Mouse (Mus musculus) limb, embryonic 11.5 days (tissue): ENCODE results near the gene Setd6. TPM values are rescaled to one million over a fixed set of nuclear protein-coding genes. Genes with fewer than 3 reads are reported as not detected.

Experiments
- ATAC-seq: fragments of 200-750 bp; cut with Nextera tagmentation; 2 replicates; pipeline ENCODE4 v1.8.0; 2017; ENCODE audit warnings: low read depth; ENCODE audit not compliant: insufficient number of reproducible peaks, low FRiP score, low TSS enrichment
- DNase-seq: peaks from one replicate; pipeline ENCODE4 v3.0.0-alpha.2; 2015; ENCODE audit warnings: low spot score
- H3K27ac ChIP-seq: fragments of 300-500 bp; sonication (generic); replicated peaks from 2 replicates; pipeline ENCODE4 v1.5.1; 2014; ENCODE audit warnings: low read depth, mild to moderate bottlenecking, low read length
- H3K27me3 ChIP-seq: fragments of 300-500 bp; sonication (generic); 2 replicates; pipeline ENCODE4 v1.6.1; 2014; ENCODE audit warnings: mild to moderate bottlenecking, low read length, mixed read lengths; ENCODE audit not compliant: control insufficient read depth, insufficient read depth
- H3K36me3 ChIP-seq: fragments of 300-500 bp; sonication (generic); 2 replicates; pipeline ENCODE4 v1.6.1; 2014; ENCODE audit warnings: mild to moderate bottlenecking, low read length, moderate library complexity, mixed read lengths; ENCODE audit not compliant: control insufficient read depth, insufficient read depth
- H3K4me1 ChIP-seq: fragments of 300-500 bp; sonication (generic); 2 replicates; pipeline ENCODE4 v1.6.1; 2014; ENCODE audit warnings: low read length, mixed read lengths; ENCODE audit not compliant: control insufficient read depth, insufficient read depth
- H3K4me2 ChIP-seq: fragments of 300-500 bp; sonication (generic); 2 replicates; pipeline ENCODE4 v1.6.1; 2014; ENCODE audit warnings: low read depth, mild to moderate bottlenecking, moderate library complexity; ENCODE audit not compliant: severe bottlenecking
- H3K4me3 ChIP-seq: fragments of 300-500 bp; sonication (generic); 2 replicates; pipeline ENCODE4 v1.5.1; 2014; ENCODE audit warnings: low read depth, low read length
- H3K9ac ChIP-seq: fragments of 300-500 bp; sonication (generic); 2 replicates; pipeline ENCODE4 v1.6.1; 2014; ENCODE audit warnings: mild to moderate bottlenecking, low read length
- H3K9me3 ChIP-seq: fragments of 300-500 bp; sonication (generic); 2 replicates; pipeline ENCODE4 v1.6.1; 2016; ENCODE audit warnings: low read length; ENCODE audit not compliant: control insufficient read depth
- WGBS: fragments of 180-500 bp; shearing (Covaris S2); extraction: QIAGEN DNeasy Blood & Tissue Kit; methylation state at CpG from one replicate; pipeline ENCODE4 v1.1.7; 2014; 5-methylcytosine and 5-hydroxymethylcytosine counted together
- polyA plus RNA-seq: library from polyadenylated mRNA; unstranded; fragments of >200 nt; fragmentation: Nextera tagmentation; extraction: Ambion mirVana; gene quantifications from 2 replicates; pipeline ENCODE4 v1.2.1, GENCODE M21; 2014

Setd6 gene
- polyA plus RNA-seq, result 17.8 and 19.7 TPM in 2 replicates

DNA sequence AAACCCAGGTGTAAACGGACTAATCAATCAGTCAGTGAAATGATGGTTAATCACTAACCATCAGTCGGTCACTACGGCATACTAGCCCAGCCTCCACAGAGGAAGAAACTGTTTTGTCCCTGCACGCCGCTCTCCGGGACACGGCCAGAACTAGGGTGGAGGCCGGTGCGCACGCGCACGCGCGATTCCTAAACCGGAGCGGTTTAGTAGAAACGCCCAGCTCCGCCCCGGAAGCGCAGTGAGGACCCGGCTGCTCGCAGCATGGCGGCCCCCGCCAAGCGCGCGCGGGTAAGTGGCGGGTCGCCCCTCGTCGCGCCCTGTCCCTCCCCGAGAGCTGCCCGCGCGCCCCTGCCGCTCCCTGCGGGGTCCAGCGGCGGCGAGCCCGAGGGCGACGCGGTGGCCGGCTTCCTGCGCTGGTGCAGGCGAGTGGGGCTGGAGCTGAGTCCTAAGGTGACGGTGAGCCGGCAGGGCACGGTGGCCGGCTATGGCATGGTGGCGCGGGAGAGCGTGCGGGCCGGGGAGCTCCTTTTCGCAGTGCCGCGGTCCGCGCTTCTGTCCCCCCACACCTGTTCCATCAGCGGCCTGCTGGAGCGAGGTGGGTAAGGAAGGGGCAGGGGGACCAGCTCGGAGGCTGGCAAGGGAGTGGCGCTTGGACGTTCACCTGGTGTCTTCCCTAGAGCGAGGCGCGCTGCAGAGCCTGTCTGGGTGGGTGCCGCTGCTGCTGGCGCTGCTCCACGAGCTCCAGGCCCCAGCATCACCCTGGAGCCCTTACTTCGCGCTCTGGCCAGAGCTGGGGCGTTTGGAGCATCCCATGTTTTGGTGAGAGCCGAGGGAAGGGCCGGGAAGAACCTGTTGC is at the start of gene Setd6:
Gene Setd6, plus strand, starts transcription at position 206 of the 856 bp plus-strand sequence.
- H3K4me3 ChIP-seq, result peak within 1 kb of the TSS; percentile 75
- H3K27me3 ChIP-seq, result no peaks in the 10 kb centered on the region
- DNase-seq (peak; percentile 90), ATAC-seq (peak; percentile 87)
- H3K36me3 ChIP-seq, result peaks cover 9% of the 10 kb centered on the region; the same call in 1 of the 2 replicates
- no peaks in the 10 kb centered on the region for H3K9me3 ChIP-seq
- under 1% methylated on average over 71 of the region's 79 CpGs for WGBS
- H3K4me2 ChIP-seq, result peak within 1 kb of the TSS; percentile 87
- peak within 1 kb of the TSS; percentile 80 for H3K9ac ChIP-seq
- 0 out of 2 replicates have a peak within 1 kb of the TSS, but pooled peaks have one; percentile 33 for H3K27ac ChIP-seq
- H3K4me1 ChIP-seq, result peaks cover 9% of the 10 kb centered on the region

DNA sequence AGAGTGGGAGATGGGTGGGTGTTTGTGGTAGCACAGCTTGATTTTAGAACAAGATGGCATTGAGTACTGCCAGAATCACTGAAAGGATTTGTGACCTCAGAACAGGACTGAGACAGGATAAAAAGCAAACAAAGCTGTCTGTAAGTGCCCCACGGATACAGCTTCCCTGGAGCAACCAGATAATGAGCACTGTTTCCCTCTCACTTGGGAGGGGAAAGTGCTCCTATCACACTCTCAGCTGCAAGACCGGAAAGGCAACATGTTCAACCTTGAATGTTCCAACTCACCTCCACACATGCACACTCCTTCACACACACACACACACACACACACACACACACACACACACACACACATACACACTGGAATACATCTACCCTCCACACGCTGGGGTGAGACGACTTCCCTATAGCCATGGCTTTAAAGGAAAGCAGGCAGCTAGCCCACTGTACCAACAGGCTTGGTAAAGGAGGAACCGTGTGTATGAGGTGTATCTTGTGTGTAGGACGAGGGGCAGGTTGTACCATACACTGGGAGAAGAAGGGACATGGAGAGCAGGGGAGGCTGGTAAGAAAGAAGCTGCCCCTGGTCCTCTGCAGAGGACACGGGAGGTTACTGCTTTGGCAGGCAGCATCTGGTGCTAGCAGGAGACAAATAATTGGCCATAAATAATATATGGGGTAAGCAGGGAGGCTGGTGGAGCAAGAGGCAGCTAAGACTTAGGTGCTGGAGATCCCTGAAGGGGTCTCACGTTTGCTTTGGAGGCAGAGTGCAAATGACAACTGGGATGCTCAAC is 47.3 kb upstream of the Setd6 start:
- Histone ChIP-seq H3K9ac (no peak overlapping the region), H3K9me3 (no peaks in the 10 kb centered on the region), H3K4me1 (no peaks in the 10 kb centered on the region), H3K4me2 (no peak overlapping the region), H3K4me3 (no peak overlapping the region), H3K27ac (no peak overlapping the region), H3K36me3 (no peaks in the 10 kb centered on the region), H3K27me3 (no peaks in the 10 kb centered on the region)
- ATAC-seq, result no peak
- 53% methylated on average over 8 of the region's 8 CpGs for WGBS
- no peak for DNase-seq

DNA sequence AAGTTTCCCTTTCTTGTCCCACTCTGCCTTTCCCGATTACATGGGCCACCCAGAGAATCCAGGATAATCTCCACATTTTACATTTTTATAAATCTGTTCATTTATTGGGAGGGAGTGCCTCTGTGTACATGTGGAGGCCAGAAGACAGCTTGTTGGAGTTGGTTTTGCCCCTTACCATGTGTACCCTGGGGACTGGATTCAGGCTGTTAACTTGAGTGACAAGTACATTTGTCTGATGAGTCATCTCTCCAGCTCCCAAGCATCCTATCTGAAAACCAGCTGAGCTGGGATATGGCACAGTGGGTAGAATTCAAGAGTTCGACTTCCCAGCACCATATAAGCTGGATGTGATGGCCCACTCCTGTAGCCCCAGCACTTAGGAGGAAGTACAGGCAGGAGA is 45.7 kb upstream of the Setd6 start:
- DNase-seq (no peak), ATAC-seq (no peak)
- Histone ChIP-seq H3K27ac (no peak overlapping the region), H3K9me3 (no peaks in the 10 kb centered on the region), H3K36me3 (no peaks in the 10 kb centered on the region), H3K4me1 (no peaks in the 10 kb centered on the region), H3K9ac (no peak overlapping the region), H3K27me3 (no peaks in the 10 kb centered on the region), H3K4me3 (no peak overlapping the region), H3K4me2 (no peak overlapping the region)
- WGBS, result 82% methylated on average over 2 of the region's 2 CpGs

DNA sequence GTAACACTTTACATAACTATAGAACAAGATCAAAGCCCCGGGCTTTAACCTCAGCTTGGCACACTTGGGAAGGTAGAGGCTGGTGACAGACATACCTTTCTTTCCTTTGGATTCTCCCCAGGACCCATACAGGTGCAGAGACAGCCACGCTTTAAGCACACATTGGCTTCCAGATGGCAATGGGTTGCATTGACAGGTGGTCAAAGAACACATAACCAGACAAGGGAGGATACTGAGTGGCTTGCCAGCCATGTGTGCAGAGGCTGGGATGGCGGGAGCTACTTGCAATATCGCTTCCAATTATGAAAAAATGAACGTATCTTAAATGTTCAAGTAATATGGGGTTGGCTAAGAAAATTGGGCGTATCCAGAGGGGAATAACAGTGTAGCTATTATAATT is 43.8 kb upstream of the Setd6 start:
- WGBS, result 77% methylated on average over 6 of the region's 6 CpGs
- Histone ChIP-seq H3K9me3 (no peaks in the 10 kb centered on the region), H3K9ac (no peak overlapping the region), H3K27me3 (peaks cover 13% of the 10 kb centered on the region), H3K4me1 (no peaks in the 10 kb centered on the region), H3K4me3 (no peak overlapping the region), H3K36me3 (no peaks in the 10 kb centered on the region), H3K4me2 (no peak overlapping the region), H3K27ac (no peak overlapping the region)
- DNase-seq (no peak), ATAC-seq (no peak)

DNA sequence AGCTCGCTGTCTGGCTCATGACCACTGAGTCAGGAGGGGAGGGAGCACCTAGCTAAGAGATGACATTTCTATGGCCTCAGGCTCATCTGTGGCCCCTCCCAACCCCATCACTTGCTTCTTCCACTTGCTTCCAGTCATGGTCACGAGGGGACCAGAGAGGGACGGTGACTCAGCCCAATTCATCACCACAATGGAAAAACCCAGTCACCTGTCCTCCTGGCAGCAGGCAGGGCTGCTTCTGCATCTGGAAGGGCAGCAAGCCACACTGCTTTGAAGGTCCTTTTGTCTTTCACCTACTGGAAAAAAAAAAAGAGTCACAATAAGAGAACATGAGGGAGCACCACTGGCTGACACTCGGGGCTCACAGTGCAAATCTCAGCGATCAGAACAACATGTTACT is 42.9 kb upstream of the Setd6 start:
- Histone ChIP-seq H3K9ac (no peak overlapping the region), H3K27ac (no peak overlapping the region), H3K4me2 (no peak overlapping the region), H3K4me1 (no peaks in the 10 kb centered on the region), H3K9me3 (no peaks in the 10 kb centered on the region), H3K27me3 (peaks cover 23% of the 10 kb centered on the region), H3K36me3 (no peaks in the 10 kb centered on the region), H3K4me3 (no peak overlapping the region)
- 73% methylated on average over 5 of the region's 5 CpGs for WGBS
- ATAC-seq (no peak), DNase-seq (no peak)

DNA sequence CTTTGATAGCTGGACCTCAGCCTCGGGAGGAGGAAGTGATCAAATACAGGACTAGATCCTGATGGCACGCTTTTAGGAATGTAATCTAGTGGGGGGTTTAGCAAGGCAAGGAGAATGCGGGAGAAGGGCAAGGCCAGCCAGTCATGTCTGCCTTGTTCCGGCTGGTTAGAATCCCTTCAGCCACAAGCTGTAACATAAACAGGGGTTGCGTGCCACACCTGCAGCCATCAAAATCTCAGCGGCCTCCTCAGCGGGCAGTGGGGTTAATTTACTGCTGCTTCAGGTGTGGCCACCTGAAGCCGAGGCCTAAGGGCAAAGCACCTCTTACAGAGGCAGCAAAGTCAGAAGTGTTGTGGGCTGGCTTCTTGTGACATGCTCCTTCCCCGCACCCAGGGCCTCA is 39.0 kb upstream of the Setd6 start, which contains the start of gene Ndrg4:
Gene Ndrg4, plus strand, starts transcription at position 350 of the 400 bp plus-strand sequence.
- peak; percentile 23 for DNase-seq
- Histone ChIP-seq H3K9ac (peak within 1 kb of the TSS; percentile 43; the same call in 1 of the 2 replicates), H3K27ac (no peak within 1 kb of the TSS), H3K9me3 (no peaks in the 10 kb centered on the region), H3K4me2 (peak within 1 kb of the TSS; percentile 89), H3K36me3 (no peaks in the 10 kb centered on the region), H3K4me1 (no peaks in the 10 kb centered on the region), H3K4me3 (peak within 1 kb of the TSS; percentile 52), H3K27me3 (peaks cover 51% of the 10 kb centered on the region)
- ATAC-seq, result no peak
- 30% methylated on average over 9 of the region's 9 CpGs for WGBS

DNA sequence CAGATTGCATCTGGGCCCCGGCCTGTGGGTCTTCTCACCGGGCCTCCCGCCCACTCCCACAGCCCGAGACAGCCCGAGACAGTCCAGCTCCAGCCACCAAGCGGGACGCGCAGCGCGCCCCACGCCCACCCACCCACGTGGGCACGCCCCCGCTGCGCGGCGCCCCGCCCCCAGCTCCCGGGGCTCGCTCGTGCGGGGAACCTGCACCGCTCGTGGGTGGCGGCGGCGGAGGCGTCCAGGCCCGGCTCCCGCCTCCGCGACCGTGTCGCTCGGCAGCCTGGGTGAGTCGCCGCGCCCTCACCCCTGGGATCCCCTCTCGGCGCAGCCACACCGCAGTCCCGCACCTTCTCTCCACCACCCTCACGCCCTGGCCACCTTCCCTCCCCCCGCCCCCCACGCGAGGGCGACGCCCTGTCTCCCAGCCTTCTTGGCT is 38.1 kb upstream of the Setd6 start:
- Histone ChIP-seq H3K4me3 (peak overlapping the region; percentile 52), H3K27ac (no peak overlapping the region), H3K9me3 (no peaks in the 10 kb centered on the region), H3K4me1 (no peaks in the 10 kb centered on the region), H3K27me3 (peaks cover 51% of the 10 kb centered on the region), H3K4me2 (peak overlapping the region; percentile 89), H3K9ac (peak overlapping the region; percentile 43; the same call in 1 of the 2 replicates), H3K36me3 (no peaks in the 10 kb centered on the region)
- WGBS, result under 1% methylated on average over 27 of the region's 48 CpGs
- 0 out of 2 replicates have a peak, but pooled peaks have one; percentile 42 for ATAC-seq
- DNase-seq, result no peak

DNA sequence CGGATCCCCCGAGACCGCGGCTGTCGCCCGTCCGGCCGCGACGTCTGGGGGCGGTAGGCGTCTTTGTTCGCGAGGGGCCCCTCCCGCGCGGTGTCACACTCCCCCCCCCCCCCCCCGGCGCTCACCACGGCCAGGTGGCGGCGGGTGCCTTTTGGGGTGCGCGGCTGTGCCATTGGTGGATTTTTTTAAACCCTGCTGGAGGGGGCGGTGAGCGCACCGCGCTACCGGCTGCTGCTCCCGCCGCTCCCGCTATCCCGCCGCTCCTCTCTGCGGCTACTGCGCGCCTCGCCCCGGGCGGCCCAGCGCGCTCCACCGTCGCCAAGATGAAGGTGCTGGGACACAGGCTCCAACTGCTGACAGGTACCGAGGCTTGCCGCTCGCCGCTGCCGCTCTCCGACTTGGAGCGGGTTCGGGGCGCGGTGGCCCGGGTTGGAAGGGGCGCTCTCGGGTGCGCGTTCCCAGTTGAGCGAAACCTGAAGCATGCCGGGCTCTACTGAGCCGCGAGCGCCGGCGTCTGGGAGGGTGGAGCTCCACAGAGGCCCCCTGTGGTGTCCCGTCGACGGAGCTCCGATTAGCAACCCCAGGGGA is 37.6 kb upstream of the Setd6 start:
- under 1% methylated on average over 51 of the region's 70 CpGs for WGBS
- DNase-seq (peak; percentile 55), ATAC-seq (0 out of 2 replicates have a peak, but pooled peaks have one; percentile 27)
- Histone ChIP-seq H3K9ac (peak overlapping the region; percentile 43; the same call in 1 of the 2 replicates), H3K4me2 (peak overlapping the region; percentile 89), H3K36me3 (no peaks in the 10 kb centered on the region), H3K27ac (no peak overlapping the region), H3K9me3 (no peaks in the 10 kb centered on the region), H3K27me3 (peaks cover 51% of the 10 kb centered on the region), H3K4me3 (peak overlapping the region; percentile 52), H3K4me1 (no peaks in the 10 kb centered on the region)
